Mouse (Mus musculus) NIH3T3 (cell line): ENCODE results near the gene Slc12a9.
"Not testable (repeated sequence)": the region's sequence is repeated elsewhere in the genome, so short reads cannot be mapped to it uniquely, and the experiment has no call there.

Experiments used
- DNase-seq: peaks from one replicate; pipeline ENCODE4 v3.0.0-alpha.2; 2012; ENCODE audit warnings: low read depth

Gene Slc12a9

GRCm38 (mm10) chr5:137287032-137287952 lies 46.1 kb downstream of the Slc12a9 start, which contains the start of gene Ache:
TSS of gene Ache (plus strand) at chr5:137287519.
- DNase-seq: peak; percentile 50

- peak; percentile 95 for DNase-seq
Observed at GRCm38 (mm10) chr5:137286655-137287031, 46.8 kb downstream of the Slc12a9 start.

- no peak for DNase-seq
Observed at GRCm38 (mm10) chr5:137285986-137286385, 47.4 kb downstream of the Slc12a9 start.

DNA sequence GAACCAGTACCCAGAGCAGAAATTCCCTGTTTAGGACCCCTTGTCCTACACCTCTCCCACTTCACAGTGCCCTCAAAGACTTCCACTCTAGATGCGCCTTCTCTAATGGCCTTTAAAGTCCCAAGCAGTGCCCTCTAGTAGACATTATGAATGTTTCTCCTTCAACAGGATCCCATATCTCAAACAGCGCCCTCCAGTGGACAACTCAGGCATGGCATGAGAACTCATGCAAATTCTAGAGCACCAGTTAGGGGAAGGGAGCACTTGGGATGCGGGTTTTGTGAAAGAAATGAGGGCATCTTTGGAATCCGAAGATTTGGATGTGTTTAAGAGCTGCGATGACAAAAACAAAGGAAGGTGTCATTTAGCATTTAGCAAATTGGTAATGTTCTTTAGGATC lies 48.4 kb downstream of the Slc12a9 start:
- peak; percentile 67 for DNase-seq

DNA sequence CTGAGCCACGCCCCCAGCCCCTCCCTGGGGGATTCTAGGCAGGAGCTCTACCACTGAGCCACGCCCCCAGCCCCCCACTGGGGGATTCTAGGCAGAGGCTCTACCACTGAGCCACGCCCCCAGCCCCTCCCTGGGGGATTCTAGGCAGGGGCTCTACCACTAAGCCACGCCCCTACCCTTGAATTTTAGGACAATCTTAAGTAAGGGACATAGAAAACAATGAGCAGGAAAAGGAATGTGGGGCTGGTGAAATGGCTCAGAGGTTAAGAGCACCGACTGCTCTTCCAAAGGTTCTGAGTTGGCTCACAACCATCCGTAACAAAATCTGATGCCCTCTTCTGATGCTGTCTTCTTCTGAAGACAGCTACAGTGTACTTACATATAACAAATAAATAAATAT lies 49.0 kb downstream of the Slc12a9 start:
- not testable (repeated sequence) for DNase-seq

GRCm38 (mm10) chr5:137277360-137278342 lies 55.7 kb downstream of the Slc12a9 start:
- peak; percentile 39 for DNase-seq

- DNase-seq: no peak
Observed at GRCm38 (mm10) chr5:137268131-137268910, 65.1 kb downstream of the Slc12a9 start.

DNA sequence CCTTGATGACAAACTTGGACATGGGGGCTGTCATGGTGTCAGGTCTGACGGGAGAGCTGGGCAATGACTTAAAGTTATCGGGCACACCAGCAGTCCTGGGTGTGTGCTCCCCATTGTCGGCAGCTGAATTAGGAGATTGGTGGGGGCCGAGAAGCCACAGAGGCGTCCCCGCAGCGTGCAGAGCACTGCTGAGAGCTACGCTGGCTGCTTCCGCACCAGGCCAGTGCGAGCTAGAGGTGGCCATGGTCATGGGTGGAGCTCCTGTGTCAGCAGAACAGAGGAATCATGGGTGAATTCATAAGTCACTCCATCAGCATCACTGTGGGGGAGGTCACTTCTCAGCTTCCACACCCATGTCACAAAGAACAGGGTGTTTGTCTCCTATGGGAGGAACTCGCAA lies 68.6 kb downstream of the Slc12a9 start:
- no peak for DNase-seq
